Mouse (Mus musculus) embryonic fibroblast, embryonic 13.5 days (primary cell): Measurements from ENCODE around the gene Vmn2r84.

ENCODE experiments used
- CTCF ChIP-seq: IDR thresholded peaks from 2 replicates; pipeline ENCODE4 v1.5.1; 2011; ENCODE audit warnings: mild to moderate bottlenecking, control low read depth, low read length, moderate library complexity, borderline replicate concordance; ENCODE audit not compliant: insufficient read depth
- POLR2A ChIP-seq: IDR thresholded peaks from 2 replicates; pipeline ENCODE4 v1.6.1; 2011; ENCODE audit warnings: low read depth, mild to moderate bottlenecking, control low read depth, low read length, moderate library complexity

DNA sequence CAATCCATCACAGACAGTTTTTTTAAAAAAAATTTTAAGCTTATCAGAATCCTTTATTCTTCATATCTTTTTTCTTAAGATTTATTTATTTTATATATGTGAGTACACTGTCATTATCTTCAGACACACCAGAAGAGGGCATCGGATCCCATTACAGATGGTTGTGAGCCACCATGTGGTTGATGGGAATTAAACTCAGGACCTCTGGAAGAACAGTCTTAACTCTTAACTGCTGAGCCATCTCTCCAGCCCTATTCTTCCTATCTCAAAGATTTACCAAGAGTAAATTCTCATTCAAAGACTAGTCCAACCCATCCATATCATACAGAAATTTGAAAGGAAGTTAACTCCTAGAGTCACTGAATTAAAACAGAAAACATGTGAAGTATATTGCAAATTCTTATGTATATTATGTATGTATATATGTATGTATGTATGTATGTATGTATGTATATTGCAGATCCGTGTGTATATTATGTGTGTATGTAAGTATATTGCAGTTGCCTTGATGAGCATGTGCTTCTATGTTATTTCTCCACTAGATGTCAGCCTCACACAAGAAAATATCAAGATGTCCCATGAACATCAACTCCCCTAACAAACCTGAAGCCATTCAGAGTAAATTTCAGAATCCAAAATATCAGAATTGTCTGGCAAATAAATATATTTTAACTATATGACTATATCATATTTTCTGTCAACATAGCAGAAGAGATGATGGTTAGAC is 30.5 kb downstream of the Vmn2r84 start:
- TF ChIP-seq CTCF: no peak
- TF ChIP-seq POLR2A: no peak
